Mouse (Mus musculus) myocyte (in vitro differentiated cells): ENCODE measurements around the gene Ndufa4l2.

ENCODE experiments used
- CEBPB ChIP-seq: IDR thresholded peaks from 2 replicates; pipeline ENCODE4 v1.6.1; 2011; ENCODE audit warnings: mild to moderate bottlenecking, moderate library complexity; ENCODE audit not compliant: poor library complexity, insufficient read depth, severe bottlenecking
- POLR2A ChIP-seq: IDR thresholded peaks from one replicate; pipeline ENCODE4 v1.6.1; 2011; ENCODE audit warnings: low read depth, mild to moderate bottlenecking, control low read depth, moderate library complexity; ENCODE audit not compliant: insufficient read length
- TCF3 ChIP-seq: IDR thresholded peaks from one replicate; pipeline ENCODE4 v1.6.1; 2011; ENCODE audit warnings: low read depth, control low read depth; ENCODE audit not compliant: insufficient read length

- TF ChIP-seq CEBPB, result no peak
- no peak for TF ChIP-seq TCF3
- TF ChIP-seq POLR2A, result peak; percentile 11
Measured at GRCm38 (mm10) chr10:127519903-127520713, 5.3 kb downstream of the Ndufa4l2 start.
